Mouse (Mus musculus) left cerebral cortex, adult 6 months (tissue): ENCODE results near the gene Defa26. TPM values are rescaled to one million over a fixed set of nuclear protein-coding genes. Genes with fewer than 3 reads are reported as not detected.

Experiments used
- long read RNA-seq, 2 experiments: library from polyadenylated mRNA; unstranded; transcript quantifications; one replicate each; pipeline ENCODE4 v2.0.0; 2019 to 2020
- polyA plus RNA-seq: library from polyadenylated mRNA; unstranded; fragments of <200 nt; fragmentation: Nextera tagmentation; gene quantifications from 2 replicates; pipeline ENCODE4 v1.2.3, GENCODE M21; 2021

Gene Defa26
- not detected in 2 replicates for polyA plus RNA-seq
- long read RNA-seq, experiment 1, result 0 reads
- long read RNA-seq, experiment 2, result 0 reads

GRCm38 (mm10) chr8:21617883-21618282 lies at the start of gene Defa26:
Defa26 (plus strand) TSS chr8:21618183.

DNA sequence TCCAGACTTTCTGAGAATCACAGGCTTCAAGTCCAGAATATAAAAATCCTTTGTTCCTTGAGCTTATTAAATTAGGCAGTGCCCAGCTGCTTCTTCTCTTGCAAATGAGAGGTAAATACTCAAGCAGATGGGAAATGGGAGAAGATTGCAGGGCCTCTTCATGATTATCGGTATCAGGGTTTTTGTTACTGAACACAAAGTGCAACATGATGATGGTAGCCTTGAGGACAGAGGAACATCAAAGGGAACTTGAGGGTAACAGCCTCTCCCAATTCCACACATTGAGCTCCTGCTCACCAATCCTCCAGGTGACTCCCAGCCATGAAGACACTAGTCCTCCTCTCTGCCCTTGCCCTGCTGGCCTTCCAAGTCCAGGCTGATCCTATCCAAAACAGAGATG lies 35.3 kb upstream of the Defa26 start, which contains the start of gene Defa28:
Gene Defa28 (plus strand): TSS at position 301 of the 400 bp plus-strand sequence.

GRCm38 (mm10) chr8:21594408-21594807 lies 23.6 kb upstream of the Defa26 start, which contains the start of gene Gm7861:
Gm7861 (minus strand) TSS chr8:21594508.

GRCm38 (mm10) chr8:21655480-21655879 lies 37.5 kb downstream of the Defa26 start, which contains the start of gene Defa17:
Defa17 (plus strand) TSS chr8:21655780.

GRCm38 (mm10) chr8:21665497-21665896 lies 47.5 kb downstream of the Defa26 start, which contains the start of gene Defa34:
Defa34 (plus strand) TSS chr8:21665797.

Other genes starting within 250 kb of the Defa26 start
- gene Defa2, start 239.7 kb upstream of the Defa26 start, polyA plus RNA-seq, result not detected in 2 replicates
- gene Defa33, start 226.4 kb upstream of the Defa26 start, polyA plus RNA-seq, result not detected in 2 replicates
- not detected in 2 replicates for gene Defa36, start 190.8 kb upstream of the Defa26 start, polyA plus RNA-seq
- not detected in 2 replicates for gene Gm7849, start 161.6 kb upstream of the Defa26 start, polyA plus RNA-seq
- gene Defa20, start 108.9 kb upstream of the Defa26 start, polyA plus RNA-seq, result not detected in 2 replicates
- not detected in 2 replicates for gene Defa32, start 89.2 kb upstream of the Defa26 start, polyA plus RNA-seq
- not detected in 2 replicates for gene Defa37, start 52.8 kb upstream of the Defa26 start, polyA plus RNA-seq
- not detected in 2 replicates for gene Defa28, start 35.2 kb upstream of the Defa26 start, polyA plus RNA-seq
- not detected in 2 replicates for gene Gm7861, start 23.7 kb upstream of the Defa26 start, polyA plus RNA-seq
- not detected in 2 replicates for gene Defa17, start 37.6 kb downstream of the Defa26 start, polyA plus RNA-seq
- gene Defa34, start 47.6 kb downstream of the Defa26 start, polyA plus RNA-seq, result not detected in 2 replicates
- gene AY761184, start 85.5 kb downstream of the Defa26 start, polyA plus RNA-seq, result not detected in 2 replicates
- gene Defa24, start 116.3 kb downstream of the Defa26 start, polyA plus RNA-seq, result not detected in 2 replicates
- not detected in 2 replicates for gene Defb50, start 205.4 kb downstream of the Defa26 start, polyA plus RNA-seq
- not detected in 2 replicates for gene Defb2, start 221.7 kb downstream of the Defa26 start, polyA plus RNA-seq
- not detected in 2 replicates for gene Defb10, start 240.7 kb downstream of the Defa26 start, polyA plus RNA-seq